Mouse (Mus musculus): ENCODE data around the gene Vmn1r111.
"Not testable (repeated sequence)": the region's sequence is repeated elsewhere in the genome, so short reads cannot be mapped to it uniquely, and the experiment has no call there.

Gene Vmn1r111

DNA sequence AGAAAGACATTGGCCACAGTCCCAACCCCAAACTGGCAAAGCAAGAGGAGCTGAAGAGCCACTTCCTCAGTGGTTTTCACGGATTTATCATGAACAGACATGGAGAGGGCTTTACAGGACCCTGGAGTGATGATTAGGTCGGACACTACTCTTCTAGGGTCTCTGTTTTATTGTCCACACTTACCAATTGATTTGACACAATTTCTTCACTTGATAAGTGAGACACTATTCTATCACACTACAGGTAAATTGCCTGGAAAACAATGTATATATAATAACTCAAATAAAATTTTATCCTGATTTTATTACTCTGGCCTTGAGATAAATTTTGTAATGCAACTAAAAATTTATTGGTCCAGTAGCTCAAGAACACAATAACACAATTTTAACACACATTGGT lies at the start of gene Vmn1r111:
TSS of gene Vmn1r111 (minus strand) at position 101 of the 400 bp plus-strand sequence.
- not testable (repeated sequence) for DNase-seq

- DNase-seq, result not testable (repeated sequence)
Observed at GRCm38 (mm10) chr7:20730524-20730923, 27.5 kb upstream of the Vmn1r111 start, which contains the start of gene Gm10668. Gene Gm10668, minus strand, starts transcription at chr7:20730624.

DNA sequence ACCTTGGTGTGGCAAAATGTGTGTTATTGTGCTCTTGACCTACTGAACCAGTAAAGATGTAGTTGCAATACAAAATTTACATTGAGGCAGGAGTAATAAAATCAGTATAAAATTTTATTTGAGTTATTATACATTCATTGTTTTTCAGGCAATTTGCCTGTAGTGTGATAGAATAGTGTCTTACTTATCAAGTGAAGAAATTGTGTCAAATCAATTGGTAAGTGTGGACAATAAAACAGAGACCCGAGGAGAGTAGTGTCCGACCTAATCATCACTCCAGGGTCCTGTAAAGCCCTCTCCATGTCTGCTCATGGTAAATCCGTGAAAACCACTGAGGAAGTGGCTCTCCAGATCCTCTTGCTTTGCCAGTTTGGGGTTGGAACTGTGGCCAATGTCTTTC lies 34.4 kb downstream of the Vmn1r111 start, which contains the start of gene Vmn1r107:
TSS of gene Vmn1r107 (plus strand) at position 301 of the 400 bp plus-strand sequence.
- DNase-seq, result not testable (repeated sequence)

All from kidney, adult 8-10 months (tissue).